Mouse (Mus musculus) liver, postnatal 0 days (tissue): ENCODE measurements around the gene Sdccag8.

Source experiments
- CTCF ChIP-seq: sonication (generic); IDR thresholded peaks from 2 replicates; pipeline ENCODE4 v1.5.1; 2016; ENCODE audit warnings: antibody characterized with exemption, low read depth
- EP300 ChIP-seq: IDR thresholded peaks from 2 replicates; pipeline ENCODE4 v1.6.1; 2016; ENCODE audit warnings: antibody characterized with exemption, low read depth, mild to moderate bottlenecking

- TF ChIP-seq CTCF (no peak), EP300 (no peak)
These were observed 12.9 kb downstream of the Sdccag8 start for GRCm38 (mm10) chr1:176827365-176827764.
